Mouse (Mus musculus): Measurements from ENCODE around the gene Psap. TPM values are rescaled to one million over a fixed set of nuclear protein-coding genes. Genes with fewer than 3 reads are reported as not detected.
"Not testable (repeated sequence)": the region's sequence is repeated elsewhere in the genome, so short reads cannot be mapped to it uniquely, and the experiment has no call there.

Gene Psap
- total RNA-seq (2015) (2,144 and 2,167 TPM in 2 replicates), total RNA-seq (2017) (2,372 and 2,545 TPM in 2 replicates)

GRCm38 (mm10) chr10:60277207-60278005, at the start of gene Psap:
Gene Psap (plus strand): TSS chr10:60277627.
- ATAC-seq (ENCODE audit: poor library complexity, severe bottlenecking), result peak; percentile 84

GRCm38 (mm10) chr10:60227666-60228065, 49.8 kb upstream of the Psap start:
- no peak for ATAC-seq (ENCODE audit: poor library complexity, severe bottlenecking)

- no peak for ATAC-seq (ENCODE audit: poor library complexity, severe bottlenecking)
Observed at GRCm38 (mm10) chr10:60229113-60229512, 48.3 kb upstream of the Psap start.

- ATAC-seq (ENCODE audit: poor library complexity, severe bottlenecking), result no peak
Observed at GRCm38 (mm10) chr10:60230321-60231088, 46.9 kb upstream of the Psap start.

GRCm38 (mm10) chr10:60234006-60234405, 43.4 kb upstream of the Psap start:
- ATAC-seq (ENCODE audit: poor library complexity, severe bottlenecking), result no peak

GRCm38 (mm10) chr10:60235876-60236275, 41.6 kb upstream of the Psap start:
- ATAC-seq (ENCODE audit: poor library complexity, severe bottlenecking), result not testable (repeated sequence)

- no peak for ATAC-seq (ENCODE audit: poor library complexity, severe bottlenecking)
Observed at GRCm38 (mm10) chr10:60237475-60238154, 39.8 kb upstream of the Psap start.

- no peak for ATAC-seq (ENCODE audit: poor library complexity, severe bottlenecking)
Observed at GRCm38 (mm10) chr10:60240416-60240815, 37.0 kb upstream of the Psap start.

GRCm38 (mm10) chr10:60243941-60244340, 33.5 kb upstream of the Psap start:
- no peak for ATAC-seq (ENCODE audit: poor library complexity, severe bottlenecking)

- ATAC-seq (ENCODE audit: poor library complexity, severe bottlenecking), result peak; percentile 97
Observed at GRCm38 (mm10) chr10:60245041-60245440, 32.4 kb upstream of the Psap start.

GRCm38 (mm10) chr10:60245635-60246034, 31.8 kb upstream of the Psap start:
- no peak for ATAC-seq (ENCODE audit: poor library complexity, severe bottlenecking)

GRCm38 (mm10) chr10:60246519-60246918, 30.9 kb upstream of the Psap start:
- ATAC-seq (ENCODE audit: poor library complexity, severe bottlenecking), result peak; percentile 81

GRCm38 (mm10) chr10:60248345-60248744, 29.1 kb upstream of the Psap start:
- ATAC-seq (ENCODE audit: poor library complexity, severe bottlenecking), result not testable (repeated sequence)

GRCm38 (mm10) chr10:60250426-60250965, 26.9 kb upstream of the Psap start:
- no peak for ATAC-seq (ENCODE audit: poor library complexity, severe bottlenecking)

- peak; percentile 3; the same call in 1 of the 2 replicates for ATAC-seq (ENCODE audit: poor library complexity, severe bottlenecking)
Observed at GRCm38 (mm10) chr10:60252187-60252586, 25.2 kb upstream of the Psap start.

GRCm38 (mm10) chr10:60252606-60253005, 24.8 kb upstream of the Psap start:
- ATAC-seq (ENCODE audit: poor library complexity, severe bottlenecking), result peak; percentile 94

GRCm38 (mm10) chr10:60256088-60256487, 21.3 kb upstream of the Psap start:
- no peak for ATAC-seq (ENCODE audit: poor library complexity, severe bottlenecking)

GRCm38 (mm10) chr10:60257261-60257825, 20.1 kb upstream of the Psap start:
- no peak for ATAC-seq (ENCODE audit: poor library complexity, severe bottlenecking)

GRCm38 (mm10) chr10:60260557-60261294, 16.7 kb upstream of the Psap start:
- peak; percentile 84 for ATAC-seq (ENCODE audit: poor library complexity, severe bottlenecking)

GRCm38 (mm10) chr10:60261530-60261929, 15.9 kb upstream of the Psap start:
- ATAC-seq (ENCODE audit: poor library complexity, severe bottlenecking), result no peak

All from megakaryocyte, adult 5-6 weeks (primary cell).